Mouse (Mus musculus) kidney, postnatal 36 days (tissue): ENCODE data around the gene Hivep3.

Source experiments
- DNase-seq, 2 experiments: peaks; one replicate each; pipeline ENCODE4 v3.0.0; 2021 to 2022; ENCODE audit warnings: mixed read lengths in 2 of 2

The Hivep3 gene

DNA sequence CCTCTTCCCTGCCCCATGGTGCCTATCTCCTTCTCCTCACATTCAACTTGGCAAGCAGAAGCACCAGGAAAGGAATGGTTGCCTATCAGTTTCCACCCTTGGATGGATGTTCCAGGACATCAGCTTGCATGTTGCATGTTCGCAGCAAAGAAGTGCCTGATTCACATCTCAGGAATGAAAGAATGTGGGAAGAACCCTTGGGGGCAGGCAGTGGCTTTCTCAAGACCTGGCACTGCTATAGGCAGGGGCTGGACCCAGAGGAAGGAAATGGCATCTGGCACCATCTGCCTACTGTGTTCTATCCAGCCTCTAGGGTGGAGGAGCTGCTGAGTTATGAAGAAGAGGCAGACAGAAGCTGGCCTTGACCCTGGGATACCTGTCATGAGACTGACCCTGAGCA, 296.4 kb downstream of the Hivep3 start:
- no peak for DNase-seq

DNA sequence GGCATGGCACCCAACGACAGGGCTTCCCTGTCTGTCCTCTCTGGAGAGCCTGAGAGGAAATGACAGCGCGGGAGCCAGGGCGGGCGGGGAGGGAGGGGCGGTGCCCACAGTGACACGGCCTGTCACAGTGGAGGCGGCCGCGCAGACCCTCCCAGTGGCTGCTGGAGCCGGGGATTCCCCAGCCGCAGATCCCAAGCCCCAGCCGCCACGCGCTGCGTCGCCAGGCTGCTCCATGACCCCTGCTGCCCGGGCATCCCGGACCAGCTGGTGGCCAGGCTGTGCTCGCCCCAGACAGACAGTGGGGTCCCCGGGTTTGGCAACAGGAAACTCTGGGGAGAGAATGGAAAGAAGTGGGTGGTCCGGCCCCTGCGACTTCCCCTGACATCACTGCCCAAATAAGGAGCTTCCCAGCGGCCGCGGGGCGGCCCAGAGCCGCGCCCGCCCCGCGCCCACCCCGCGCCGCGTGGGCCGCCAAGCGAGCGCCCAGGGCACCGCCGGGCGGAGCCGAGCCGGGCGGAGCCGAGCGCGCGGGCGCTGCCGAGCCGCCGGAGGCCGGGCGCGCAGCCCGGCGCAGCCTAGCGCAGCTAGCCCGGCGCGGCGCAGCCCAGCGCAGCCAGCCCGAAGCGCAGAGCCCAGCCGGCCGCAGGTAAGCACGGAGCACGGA, 298.9 kb downstream of the Hivep3 start:
- peak; percentile 57 to 65 for DNase-seq

DNA sequence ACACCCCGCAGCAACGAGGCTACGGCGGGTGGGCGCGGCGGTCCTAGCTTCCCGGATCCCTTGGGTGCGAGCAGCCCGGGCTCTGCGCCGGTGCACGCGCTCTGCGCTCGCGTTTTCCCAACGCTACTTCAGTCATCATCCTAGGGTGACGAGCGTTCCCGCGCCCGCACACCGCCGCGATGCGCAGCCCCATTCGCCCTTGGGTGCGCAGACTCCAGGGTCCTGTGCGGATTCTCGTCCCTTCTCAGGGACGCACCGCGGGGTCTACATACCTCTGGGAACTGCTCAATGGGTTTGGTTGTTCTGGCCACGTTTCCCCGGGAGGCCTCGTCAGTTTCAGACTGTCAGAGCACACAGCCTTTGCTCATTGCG, 299.4 kb downstream of the Hivep3 start:
- DNase-seq: no peak

DNA sequence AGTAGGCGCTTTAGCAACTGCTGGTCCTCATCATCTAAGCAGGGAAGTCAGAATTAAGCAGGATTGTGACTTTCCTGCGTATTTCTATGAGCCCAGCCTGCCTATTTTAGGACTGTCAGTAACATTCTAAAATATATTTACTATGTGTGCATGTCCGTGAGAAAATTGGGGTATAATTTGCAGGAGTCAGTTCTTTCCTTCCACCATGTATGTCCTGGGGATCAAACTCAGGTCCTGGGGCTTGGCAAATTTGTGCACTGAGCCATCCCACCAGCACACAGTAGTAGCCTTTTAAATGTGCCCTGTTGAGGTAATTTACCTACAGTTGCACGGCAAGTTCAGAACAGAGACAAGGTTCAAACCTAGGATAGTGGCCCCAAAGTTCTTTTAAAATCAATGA, 302.7 kb downstream of the Hivep3 start:
- no peak for DNase-seq

DNA sequence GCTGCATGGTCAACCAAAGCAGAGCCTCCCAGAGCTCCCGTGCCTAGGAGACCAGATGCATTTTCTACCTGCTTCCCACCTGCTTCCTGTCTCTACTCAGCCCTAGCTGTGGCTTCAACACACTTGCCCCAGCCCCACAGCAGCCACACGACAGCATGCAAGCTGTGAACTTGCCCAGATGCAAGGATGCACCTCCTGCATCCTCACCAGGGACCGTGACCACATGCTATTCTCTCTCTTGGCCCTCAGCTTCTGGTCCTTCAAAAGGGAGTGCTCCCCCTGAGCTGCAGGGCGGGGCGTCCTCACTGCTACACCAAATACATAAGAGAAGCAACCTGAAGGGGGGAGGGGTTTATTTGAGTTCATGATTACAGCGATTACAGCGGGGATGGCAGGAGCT, 303.4 kb downstream of the Hivep3 start:
- no peak for DNase-seq

DNA sequence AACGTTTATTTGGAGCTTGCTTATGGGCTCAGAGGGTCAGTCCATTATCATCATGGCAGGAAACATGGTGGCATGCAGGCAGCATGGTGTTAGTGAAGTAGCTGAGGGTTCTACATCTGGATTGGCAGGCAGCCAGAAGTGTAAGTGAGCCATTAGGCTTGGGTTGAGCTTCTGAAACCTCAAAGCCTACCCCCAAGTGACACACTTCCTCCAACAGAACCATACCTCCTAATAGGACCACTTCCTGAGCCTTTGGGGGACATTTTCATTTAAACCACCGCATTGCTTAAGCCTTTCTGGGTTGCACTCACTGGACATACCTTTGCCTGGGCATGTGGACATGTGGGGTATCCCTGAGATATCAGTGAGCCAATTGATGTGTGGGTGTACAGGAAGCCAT, 307.9 kb downstream of the Hivep3 start:
- DNase-seq: no peak

DNA sequence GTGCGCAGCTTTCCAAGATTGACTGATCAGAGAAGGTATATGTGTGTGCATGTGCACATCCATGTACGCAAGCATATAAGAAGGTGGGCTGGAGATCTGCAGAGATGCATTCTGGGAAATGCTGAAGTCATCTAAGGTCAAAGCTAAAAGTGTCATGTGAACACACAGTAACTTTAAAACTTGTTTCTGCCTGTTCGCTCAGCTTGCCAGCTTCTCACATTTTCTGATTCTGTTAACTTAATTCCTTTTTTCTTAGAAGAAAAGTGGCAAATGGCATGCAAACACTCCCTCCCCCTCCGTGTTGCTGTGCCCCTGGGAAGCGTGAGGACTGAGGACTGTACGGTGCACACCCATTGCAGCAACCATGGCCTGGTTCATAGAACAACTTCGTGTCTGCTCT, 308.9 kb downstream of the Hivep3 start:
- DNase-seq: no peak

DNA sequence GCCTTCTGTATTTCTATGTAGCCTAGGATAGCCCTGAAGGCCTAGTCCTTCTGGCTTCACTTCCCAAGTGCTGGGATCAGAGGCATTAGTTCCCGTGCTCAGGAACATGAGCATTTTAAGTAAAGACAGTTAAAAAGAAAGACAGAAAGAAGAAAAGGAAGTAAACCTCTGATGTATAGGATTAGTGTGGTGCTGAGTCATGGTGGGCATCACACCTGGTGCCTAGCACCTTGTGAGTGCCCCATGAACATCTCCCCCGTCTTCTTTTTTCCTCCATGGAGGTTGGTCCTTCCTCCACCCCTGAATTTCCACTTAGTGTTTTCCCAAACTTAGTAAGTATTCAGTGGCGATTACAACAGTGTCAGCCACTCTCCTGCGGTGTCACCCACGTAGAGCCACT, 311.0 kb downstream of the Hivep3 start:
- no peak for DNase-seq

DNA sequence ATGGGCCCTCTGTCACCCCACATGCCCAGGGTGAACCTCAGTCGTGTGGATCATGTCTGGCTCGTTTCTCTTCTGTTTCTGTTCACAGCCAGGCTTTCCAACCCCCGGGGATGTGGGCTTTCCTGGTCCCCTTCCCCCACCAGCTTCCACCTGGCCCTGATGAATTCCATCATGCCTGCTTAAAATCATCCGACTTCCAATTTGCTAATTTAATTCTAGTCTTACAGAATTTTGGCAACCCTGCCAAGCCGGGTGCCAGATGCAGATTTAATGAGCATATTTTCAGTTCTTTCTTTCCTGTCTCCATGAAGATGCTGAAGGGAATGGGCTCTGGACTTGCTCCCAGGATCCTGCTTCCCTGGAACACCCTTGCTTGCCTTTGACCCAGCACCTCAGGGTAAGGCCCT, 311.6 kb downstream of the Hivep3 start:
- DNase-seq: no peak

DNA sequence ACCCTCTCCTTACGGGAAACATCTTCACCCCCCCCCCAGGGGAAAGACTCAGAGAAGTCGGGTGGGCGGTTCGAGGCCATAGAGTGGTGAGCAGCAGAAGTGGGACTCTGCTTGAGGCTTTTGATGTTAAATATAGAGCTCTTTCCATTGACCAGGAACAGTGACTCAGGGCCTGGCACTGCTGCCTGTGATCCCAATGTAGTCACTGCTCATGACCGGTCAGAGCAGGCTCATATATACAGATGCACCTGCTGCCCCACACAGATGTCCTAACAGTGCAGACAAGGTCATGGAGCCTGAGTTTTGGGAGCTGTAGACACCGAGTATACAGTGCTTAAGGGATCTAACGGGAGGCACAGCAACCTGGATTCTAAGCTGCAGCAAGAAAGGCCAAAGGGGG, 312.3 kb downstream of the Hivep3 start:
- no peak for DNase-seq

DNA sequence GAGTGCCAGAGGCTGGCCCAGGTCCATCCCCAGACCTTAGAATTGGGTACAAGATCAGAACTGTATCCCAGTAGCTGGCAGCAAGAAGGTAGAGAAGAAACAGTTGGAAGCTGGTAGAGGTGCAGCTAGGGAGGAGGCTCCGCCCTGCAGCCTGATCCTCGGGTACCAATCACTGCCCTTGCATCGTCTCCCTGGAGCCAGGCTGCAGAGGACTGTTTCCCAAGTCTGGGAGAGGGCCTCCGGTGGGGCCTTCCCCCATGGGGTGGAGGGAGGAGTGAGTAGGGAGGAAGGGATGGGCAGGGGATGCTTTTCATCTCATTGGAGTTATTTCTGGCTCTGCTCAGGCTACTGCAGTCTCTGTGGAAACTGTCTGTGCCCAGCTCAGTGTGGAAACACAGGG, 313.5 kb downstream of the Hivep3 start:
- DNase-seq: no peak

DNA sequence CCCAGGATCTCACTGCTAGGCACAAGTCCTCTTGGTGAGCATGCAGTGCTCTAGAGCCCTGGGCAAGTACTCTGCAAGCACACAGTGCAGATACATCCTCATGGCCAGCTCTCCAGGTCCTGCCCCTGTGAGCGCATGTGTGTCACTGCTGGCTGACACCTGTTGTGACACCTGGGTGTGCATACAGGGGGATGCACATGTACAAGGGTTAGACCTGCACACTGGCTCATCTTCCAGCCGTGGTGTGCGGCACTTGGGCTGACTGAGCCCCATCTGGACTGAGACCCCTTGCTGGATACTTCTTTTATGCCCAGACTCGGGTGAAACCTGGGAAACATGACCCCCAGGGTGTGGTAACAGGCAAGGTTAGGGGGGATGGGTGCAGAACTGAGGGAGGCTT, 314.7 kb downstream of the Hivep3 start:
- DNase-seq: no peak

DNA sequence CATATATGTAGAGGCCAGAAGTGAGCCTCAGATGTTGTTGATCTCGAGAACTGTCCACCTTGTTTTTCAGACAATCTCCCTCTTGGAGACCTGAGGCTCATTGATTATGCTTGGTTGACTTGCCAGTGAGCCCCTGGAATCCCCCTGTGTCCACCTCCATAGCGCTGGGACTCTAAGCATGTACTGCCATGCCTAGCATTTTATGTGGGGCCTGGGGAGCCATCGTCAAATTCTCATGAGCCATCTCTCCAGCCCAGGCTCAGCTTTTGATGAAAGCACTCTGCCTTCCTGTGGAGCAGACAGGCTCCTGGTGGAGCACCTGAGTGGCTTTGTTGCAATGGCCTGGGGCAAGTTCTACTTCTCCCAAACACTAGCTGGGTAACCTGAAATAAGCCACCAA, 316.3 kb downstream of the Hivep3 start:
- no peak for DNase-seq

DNA sequence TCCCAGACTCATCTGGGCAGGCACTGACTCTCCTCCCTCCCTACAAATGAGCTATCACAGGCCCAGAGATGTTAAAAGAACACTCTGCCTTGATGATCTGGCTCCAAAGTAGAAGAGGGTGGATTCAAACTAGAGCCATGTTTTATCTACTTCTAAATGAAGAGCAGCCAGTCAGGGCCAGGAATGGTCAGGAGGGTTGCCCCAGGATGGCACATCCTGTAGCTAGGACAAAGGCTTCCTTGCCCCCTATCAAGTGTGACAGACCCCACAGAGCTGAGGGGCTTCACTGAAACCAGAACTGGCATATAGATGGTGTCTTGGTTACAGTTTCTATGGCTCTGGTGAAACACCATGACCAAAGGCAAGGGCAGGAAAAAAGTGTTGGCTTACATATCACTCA, 318.9 kb downstream of the Hivep3 start:
- no peak for DNase-seq

DNA sequence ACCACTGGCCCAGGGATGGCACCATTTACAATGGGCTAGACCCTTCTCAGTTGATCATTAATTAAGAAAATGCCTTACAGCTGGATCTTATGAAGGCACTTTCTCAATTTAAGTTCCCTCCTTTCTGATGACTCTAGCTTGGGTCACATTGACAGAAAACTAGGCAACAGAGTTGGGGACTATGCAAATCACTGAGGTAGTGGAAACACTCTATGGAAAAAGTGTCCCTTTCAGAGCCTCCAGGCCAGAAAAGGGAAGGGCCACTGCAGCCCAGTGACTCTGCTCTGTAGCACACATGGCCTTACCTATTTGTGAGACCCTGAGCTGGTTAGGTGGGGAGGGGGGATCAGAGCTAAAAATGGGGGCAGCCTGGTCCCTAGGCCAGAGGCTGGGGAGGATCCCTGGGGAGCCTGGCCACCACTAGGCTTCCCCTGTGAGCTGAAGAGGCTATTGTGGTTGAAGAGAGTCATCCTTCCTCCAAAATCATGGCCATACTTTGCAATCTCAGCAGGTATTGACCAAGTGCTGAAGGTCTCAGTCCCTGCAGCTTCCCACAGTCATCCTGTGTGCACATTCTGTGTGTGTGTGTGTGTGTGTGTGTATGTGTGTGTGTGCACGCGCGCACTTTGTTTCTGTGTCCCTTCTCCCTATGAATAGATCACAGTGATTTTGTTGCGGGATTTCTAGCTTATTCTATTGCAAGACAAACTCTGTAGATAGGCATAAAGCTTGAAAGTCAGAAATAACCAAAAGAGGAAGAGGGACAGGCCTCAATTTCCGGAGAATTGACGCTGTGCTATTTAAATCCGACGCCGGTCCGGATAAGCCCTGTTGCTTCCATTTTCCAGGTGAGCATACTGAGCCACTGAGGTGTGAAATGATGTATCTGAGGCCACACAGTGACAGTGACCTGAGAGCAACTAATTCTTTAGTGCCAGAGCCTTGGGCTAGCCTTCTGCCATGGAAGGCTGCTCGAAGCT, 319.7 kb downstream of the Hivep3 start:
- DNase-seq: no peak

DNA sequence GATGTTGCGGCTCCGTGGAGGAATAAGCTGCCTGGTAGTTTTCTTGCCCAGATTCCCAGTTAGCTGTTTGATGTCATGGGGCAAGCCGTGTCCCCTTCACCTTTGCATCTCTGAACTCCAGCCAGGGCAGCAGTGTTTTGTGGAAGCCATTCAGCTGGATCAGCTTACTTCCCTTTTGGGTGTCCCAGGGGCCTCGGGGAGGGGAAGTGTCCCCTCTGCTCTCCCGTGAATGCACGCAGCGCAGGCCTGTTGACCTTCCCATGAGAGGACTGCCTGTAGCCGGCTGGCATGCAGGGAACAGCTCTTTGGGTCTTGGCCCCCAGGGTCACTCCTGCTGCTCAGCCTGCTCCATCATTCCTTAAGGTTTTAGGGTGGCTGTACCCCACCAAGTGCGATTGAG, 320.6 kb downstream of the Hivep3 start:
- peak in 1 of 2 experiments; percentile 29 for DNase-seq

DNA sequence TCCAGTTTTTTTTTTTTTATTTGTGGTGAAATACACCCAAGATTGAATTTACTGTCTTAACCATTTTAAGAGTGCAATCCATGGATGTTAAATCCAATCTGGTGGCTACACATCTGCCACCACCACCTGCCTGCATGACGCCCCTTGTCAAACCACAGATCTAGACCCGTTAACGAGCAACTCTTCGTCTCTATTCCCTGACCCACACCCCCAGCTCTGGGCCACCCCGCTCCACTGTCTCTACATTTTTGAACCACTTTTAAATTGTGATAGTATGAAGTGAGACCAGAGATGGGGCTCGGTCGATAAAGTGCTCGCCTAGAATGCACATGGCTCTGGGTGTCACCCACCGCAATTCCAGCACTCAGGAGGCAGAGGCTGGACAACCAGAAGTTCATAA, 322.9 kb downstream of the Hivep3 start:
- no peak for DNase-seq

DNA sequence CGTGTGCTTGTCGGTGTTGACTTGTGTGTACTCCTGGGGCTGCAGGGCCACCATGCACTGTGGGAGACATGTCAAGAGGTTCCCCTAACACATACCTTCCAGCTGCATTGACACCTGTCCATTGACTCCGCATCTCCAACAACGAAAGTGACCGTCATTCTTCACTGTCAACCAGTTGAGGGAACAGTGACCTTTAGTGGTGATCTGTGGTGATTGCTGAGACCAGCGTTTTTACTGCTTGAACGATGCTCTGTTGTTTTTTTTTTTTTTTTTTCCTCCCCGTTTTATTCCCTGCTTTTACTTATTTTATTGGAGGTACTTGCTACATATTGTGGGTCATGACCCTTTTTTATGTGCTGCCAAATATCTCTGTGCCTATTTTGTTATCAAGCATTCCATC, 323.9 kb downstream of the Hivep3 start:
- no peak for DNase-seq

DNA sequence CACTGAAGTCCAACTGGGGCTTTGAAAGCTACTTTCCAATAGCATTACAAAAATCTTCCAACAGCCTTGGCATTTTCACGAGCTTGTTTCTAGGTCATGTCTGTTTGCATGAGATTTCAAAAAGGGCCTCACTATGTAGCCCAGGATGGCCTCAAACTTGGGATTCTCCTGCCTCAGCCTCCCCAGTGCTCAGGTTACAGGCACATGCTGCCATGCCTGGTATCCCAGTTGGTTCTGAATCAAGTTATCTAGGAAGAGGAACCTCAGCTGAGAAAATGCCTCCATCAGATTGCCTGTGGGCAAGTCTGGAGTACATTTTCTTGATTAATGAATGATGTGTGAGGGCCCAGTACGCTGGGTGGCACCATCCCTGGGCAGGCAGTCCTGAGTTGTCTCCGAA, 324.6 kb downstream of the Hivep3 start:
- no peak for DNase-seq

DNA sequence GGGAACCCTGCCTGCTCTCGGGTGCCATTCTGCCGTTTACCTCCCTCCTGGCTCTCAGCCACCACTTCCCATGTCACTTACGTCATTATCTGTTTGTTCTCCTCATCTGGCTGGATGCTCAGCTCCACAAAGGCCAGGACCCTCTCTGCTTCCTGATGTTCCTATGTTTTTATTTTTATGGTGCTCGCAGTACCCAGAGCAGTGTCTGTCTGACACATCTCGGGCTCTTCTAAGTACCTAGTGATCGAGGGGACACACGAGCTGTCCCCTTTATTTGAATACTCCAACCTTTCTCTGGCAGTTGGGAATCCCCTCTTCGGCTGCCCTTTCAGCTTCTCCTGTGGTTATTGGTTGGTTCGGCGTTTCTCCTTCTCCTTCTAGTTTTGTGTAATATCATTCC, 325.2 kb downstream of the Hivep3 start:
- DNase-seq: no peak

DNA sequence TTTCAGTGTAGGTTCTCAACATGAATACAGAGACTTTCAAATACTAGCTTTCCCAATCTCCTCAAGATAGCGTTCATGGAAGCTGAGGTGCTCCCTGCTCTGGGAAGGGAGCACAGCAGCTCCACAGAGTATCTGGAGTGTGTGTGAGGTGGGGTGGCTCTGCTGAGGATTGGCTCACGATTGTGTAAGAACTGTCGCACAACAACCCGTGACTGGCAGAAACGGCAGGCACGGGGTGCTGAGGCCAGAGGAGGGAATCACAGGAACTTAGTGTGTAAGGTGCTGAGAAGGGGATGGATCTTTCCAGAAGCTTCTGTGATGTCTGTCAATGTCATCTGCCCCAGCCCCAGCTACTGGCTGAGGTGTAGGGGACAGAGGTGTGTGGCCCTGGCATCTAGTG, 328.1 kb downstream of the Hivep3 start:
- no peak for DNase-seq

DNA sequence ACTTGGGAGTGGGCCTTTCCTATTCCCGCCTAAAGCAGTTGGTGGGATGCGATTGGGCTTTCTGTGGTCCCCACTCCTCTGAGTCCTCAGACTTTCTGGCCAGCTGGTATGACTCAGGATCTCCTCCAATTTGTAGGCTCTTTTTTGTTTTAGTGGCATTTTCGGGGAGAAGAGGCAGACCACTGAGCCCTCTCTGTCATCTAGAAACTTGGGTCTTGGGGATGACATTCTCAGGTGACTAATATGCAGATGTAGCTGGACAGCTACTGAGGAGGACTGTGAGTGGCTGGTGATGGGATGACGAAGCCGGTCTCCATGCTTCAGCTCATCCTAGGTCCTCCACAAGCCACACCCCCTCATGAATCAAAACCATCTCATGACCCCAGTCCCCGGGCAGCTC, 328.6 kb downstream of the Hivep3 start:
- no peak for DNase-seq

DNA sequence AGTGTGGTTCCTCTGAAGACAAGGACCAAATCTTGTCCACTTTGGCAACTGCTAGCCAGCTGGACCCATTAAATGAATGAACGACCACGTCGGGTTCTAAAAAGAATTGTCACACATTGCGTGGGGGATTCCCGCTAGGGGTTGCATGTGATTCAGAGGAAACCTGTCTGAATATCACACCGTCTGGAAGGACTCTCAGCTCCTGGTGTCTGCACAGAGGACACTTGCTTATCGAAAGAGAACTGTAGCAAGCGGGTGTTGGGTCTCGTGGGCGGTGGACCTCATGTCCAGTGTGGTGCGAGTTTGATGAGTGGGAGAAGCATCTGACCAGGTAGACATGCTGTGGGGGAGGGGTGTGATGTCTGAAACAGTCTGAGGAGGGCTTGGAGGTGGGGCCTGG, 329.2 kb downstream of the Hivep3 start:
- DNase-seq: no peak

DNA sequence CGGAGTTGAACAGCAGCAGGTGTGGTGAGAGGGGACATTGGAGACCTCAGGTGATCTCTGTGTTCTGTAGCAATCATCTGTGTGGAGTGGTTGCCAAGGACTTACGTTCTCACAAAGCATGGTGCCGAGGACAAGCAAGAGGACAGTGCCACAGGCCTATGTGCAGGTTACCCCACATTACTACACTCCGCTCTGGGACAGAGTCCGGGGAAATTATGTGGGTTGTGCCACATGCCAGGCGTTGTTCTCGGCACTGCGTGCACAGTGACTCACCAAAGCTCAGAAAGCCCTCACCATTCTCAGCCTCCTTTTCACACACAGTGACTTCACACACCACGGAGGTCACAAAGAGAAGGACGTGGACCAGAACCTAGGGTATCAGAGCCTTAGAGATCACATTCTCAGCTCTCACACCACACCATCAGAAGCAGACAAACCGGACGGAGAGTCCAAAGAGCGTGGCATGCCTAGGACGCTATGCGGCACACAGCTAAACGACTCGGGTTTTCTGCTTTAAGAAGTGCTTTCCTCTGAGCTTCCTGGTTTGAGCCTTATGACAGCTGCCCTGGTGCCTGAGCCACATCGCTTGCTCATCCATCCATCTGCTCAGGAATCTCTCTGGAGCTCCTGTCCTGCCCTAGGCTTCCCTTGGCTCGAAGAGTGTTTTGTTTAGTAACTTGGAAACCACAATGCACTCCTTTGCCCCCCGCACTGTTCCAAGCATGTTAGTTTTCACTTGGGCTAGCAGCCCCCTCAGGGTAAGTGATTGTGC, 330.0 kb downstream of the Hivep3 start:
- DNase-seq: no peak
